Mouse (Mus musculus) liver, postnatal 0 days (tissue): ENCODE measurements around the gene Lrrc34. TPM values are rescaled to one million over a fixed set of nuclear protein-coding genes. Genes with fewer than 3 reads are reported as not detected.

ENCODE experiments used
- ATAC-seq: fragments of 200-750 bp; cut with Nextera tagmentation; 2 replicates; pipeline ENCODE4 v1.8.0; 2017; ENCODE audit warnings: mild to moderate bottlenecking, moderate library complexity
- DNase-seq: peaks from one replicate; pipeline ENCODE4 v3.0.0-alpha.2; 2016
- H3K27ac ChIP-seq: fragments of 300-500 bp; sonication (generic); 2 replicates; pipeline ENCODE4 v1.5.1; 2014; ENCODE audit warnings: antibody characterized with exemption, moderate library complexity, mild to moderate bottlenecking, low read depth
- H3K27me3 ChIP-seq: fragments of 300-500 bp; sonication (generic); 2 replicates; pipeline ENCODE4 v1.6.1; 2014; ENCODE audit warnings: low read length, control low read depth, mixed read lengths; ENCODE audit not compliant: insufficient read depth
- H3K36me3 ChIP-seq: fragments of 300-500 bp; sonication (generic); replicated peaks from 2 replicates; pipeline ENCODE4 v1.6.1; 2014; ENCODE audit warnings: mild to moderate bottlenecking, control low read depth, low read length, moderate library complexity, mixed read lengths; ENCODE audit not compliant: insufficient read depth
- H3K4me1 ChIP-seq: fragments of 300-500 bp; sonication (generic); 2 replicates; pipeline ENCODE4 v1.6.1; 2014; ENCODE audit warnings: antibody characterized with exemption, mild to moderate bottlenecking, control low read depth; ENCODE audit not compliant: insufficient read depth
- H3K4me2 ChIP-seq: fragments of 300-500 bp; sonication (generic); 2 replicates; pipeline ENCODE4 v1.6.1; 2014; ENCODE audit warnings: low read depth, mild to moderate bottlenecking, low read length, moderate library complexity, mixed read lengths
- H3K4me3 ChIP-seq: fragments of 300-500 bp; sonication (generic); 2 replicates; pipeline ENCODE4 v1.5.1; 2014; ENCODE audit warnings: low read depth, low read length
- H3K9ac ChIP-seq: fragments of 300-500 bp; sonication (generic); replicated peaks from 2 replicates; pipeline ENCODE4 v1.6.1; 2014; ENCODE audit warnings: mild to moderate bottlenecking, moderate library complexity
- H3K9me3 ChIP-seq: fragments of 300-500 bp; sonication (generic); 2 replicates; pipeline ENCODE4 v1.6.1; 2016; ENCODE audit warnings: mild to moderate bottlenecking, control low read depth, low read length, mixed read lengths
- CTCF ChIP-seq: sonication (generic); IDR thresholded peaks from 2 replicates; pipeline ENCODE4 v1.5.1; 2016; ENCODE audit warnings: antibody characterized with exemption, low read depth
- EP300 ChIP-seq: IDR thresholded peaks from 2 replicates; pipeline ENCODE4 v1.6.1; 2016; ENCODE audit warnings: antibody characterized with exemption, low read depth, mild to moderate bottlenecking
- WGBS: fragments of 180-500 bp; shearing (Covaris S2); extraction: QIAGEN DNeasy Blood & Tissue Kit; methylation state at CpG from one replicate; pipeline ENCODE4 v1.1.7; 2014; ENCODE audit not compliant: insufficient replicate concordance; 5-methylcytosine and 5-hydroxymethylcytosine counted together
- polyA plus RNA-seq: library from polyadenylated mRNA; unstranded; fragments of >200 nt; fragmentation: Nextera tagmentation; extraction: Ambion mirVana; gene quantifications from 2 replicates; pipeline ENCODE4 v1.2.1, GENCODE M21; 2015

Gene Lrrc34
- polyA plus RNA-seq, 1 experiment from 2014 or later, result 0.06 TPM

GRCm38 (mm10) chr3:30595111-30595832 is 52.4 kb downstream of the Lrrc34 start:
- Histone ChIP-seq H3K27me3 (peaks cover 5% of the 10 kb centered on the region; the same call in 1 of the 2 replicates), H3K4me1 (peaks cover 23% of the 10 kb centered on the region), H3K4me3 (peak overlapping the region; percentile 63), H3K4me2 (peak overlapping the region; percentile 94), H3K9ac (peak overlapping the region; percentile 72), H3K27ac (no peak overlapping the region), H3K36me3 (no peaks in the 10 kb centered on the region), H3K9me3 (no peaks in the 10 kb centered on the region)
- WGBS, result 1% methylated on average over 62 of the region's 62 CpGs
- DNase-seq, result peak; percentile 44
- TF ChIP-seq CTCF (no peak), EP300 (no peak)
- peak; percentile 43 for ATAC-seq

- Histone ChIP-seq H3K36me3 (no peaks in the 10 kb centered on the region), H3K4me1 (peaks cover 13% of the 10 kb centered on the region), H3K27me3 (0 out of 2 replicates have a peak, but pooled peaks cover 3% of the 10 kb centered on the region), H3K27ac (no peak overlapping the region), H3K4me2 (no peak overlapping the region), H3K9ac (no peak overlapping the region), H3K9me3 (no peaks in the 10 kb centered on the region), H3K4me3 (no peak overlapping the region)
- WGBS, result 74% methylated on average over 4 of the region's 4 CpGs
- TF ChIP-seq CTCF (peak; percentile 44), EP300 (no peak)
- DNase-seq, result peak; percentile 24
- peak; percentile 49 for ATAC-seq
These were observed 53.8 kb downstream of the Lrrc34 start for GRCm38 (mm10) chr3:30593719-30594485.

- peak; percentile 85 for TF ChIP-seq CTCF
- no peak for TF ChIP-seq EP300
- Histone ChIP-seq H3K9ac (no peak overlapping the region), H3K4me3 (no peak overlapping the region), H3K4me1 (peaks cover 13% of the 10 kb centered on the region), H3K4me2 (no peak overlapping the region), H3K9me3 (no peaks in the 10 kb centered on the region), H3K27me3 (no peaks in the 10 kb centered on the region), H3K36me3 (no peaks in the 10 kb centered on the region), H3K27ac (peak overlapping the region; percentile 16; the same call in 1 of the 2 replicates)
- DNase-seq, result peak; percentile 24
- 0% methylated on average over 2 of the region's 2 CpGs for WGBS
- ATAC-seq, result peak; percentile 54
These were observed 55.2 kb downstream of the Lrrc34 start for GRCm38 (mm10) chr3:30592418-30592853.

GRCm38 (mm10) chr3:30588865-30589264 is 58.8 kb downstream of the Lrrc34 start:
- TF ChIP-seq CTCF (no peak), EP300 (no peak)
- H3K27ac ChIP-seq, result no peak overlapping the region
- no peaks in the 10 kb centered on the region for H3K36me3 ChIP-seq
- DNase-seq, result no peak
- 0 out of 2 replicates have a peak, but pooled peaks cover 4% of the 10 kb centered on the region for H3K4me1 ChIP-seq
- no peak overlapping the region for H3K4me2 ChIP-seq
- H3K27me3 ChIP-seq, result no peaks in the 10 kb centered on the region
- H3K4me3 ChIP-seq, result no peak overlapping the region
- no peak for ATAC-seq
- no peak overlapping the region for H3K9ac ChIP-seq
- H3K9me3 ChIP-seq, result no peaks in the 10 kb centered on the region
- 72% methylated on average over 6 of the region's 6 CpGs for WGBS

Other genes starting within 250 kb of the Lrrc34 start
- 0.85 and 0.89 TPM in 2 replicates for gene Mecom, start 99.9 kb downstream of the Lrrc34 start, polyA plus RNA-seq
- not detected in 2 replicates for gene Actrt3, start 47.9 kb downstream of the Lrrc34 start, polyA plus RNA-seq
- 6.2 and 7.5 TPM in 2 replicates for gene Mynn, start 45.8 kb downstream of the Lrrc34 start, polyA plus RNA-seq
- gene Lrriq4, start 3.4 kb downstream of the Lrrc34 start, polyA plus RNA-seq, result not detected in 2 replicates
- 0.06 TPM in 1 of 2 replicates, not detected in the other for gene Lrrc31, start 52.0 kb upstream of the Lrrc34 start, polyA plus RNA-seq
- 0.04 TPM in 2 replicates for gene Samd7, start 98.4 kb upstream of the Lrrc34 start, polyA plus RNA-seq
- gene Sec62, start 145.0 kb upstream of the Lrrc34 start, polyA plus RNA-seq, result 90.8 and 102 TPM in 2 replicates
- gene Gpr160, start 208.1 kb upstream of the Lrrc34 start, polyA plus RNA-seq, result 5.4 and 5.9 TPM in 2 replicates